Mouse (Mus musculus) urinary bladder, adult 18-20 months (tissue): Measurements from ENCODE around the gene Gm1043.
A peak's percentile ranks its signal among the peaks of the same experiment; 100 is the strongest.

Experiments used
- DNase-seq, 2 experiments: peaks; one replicate each; pipeline ENCODE4 v3.0.0; 2022; ENCODE audit warnings: low spot score in 2 of 2, mixed read lengths in 2 of 2

The Gm1043 gene

DNA sequence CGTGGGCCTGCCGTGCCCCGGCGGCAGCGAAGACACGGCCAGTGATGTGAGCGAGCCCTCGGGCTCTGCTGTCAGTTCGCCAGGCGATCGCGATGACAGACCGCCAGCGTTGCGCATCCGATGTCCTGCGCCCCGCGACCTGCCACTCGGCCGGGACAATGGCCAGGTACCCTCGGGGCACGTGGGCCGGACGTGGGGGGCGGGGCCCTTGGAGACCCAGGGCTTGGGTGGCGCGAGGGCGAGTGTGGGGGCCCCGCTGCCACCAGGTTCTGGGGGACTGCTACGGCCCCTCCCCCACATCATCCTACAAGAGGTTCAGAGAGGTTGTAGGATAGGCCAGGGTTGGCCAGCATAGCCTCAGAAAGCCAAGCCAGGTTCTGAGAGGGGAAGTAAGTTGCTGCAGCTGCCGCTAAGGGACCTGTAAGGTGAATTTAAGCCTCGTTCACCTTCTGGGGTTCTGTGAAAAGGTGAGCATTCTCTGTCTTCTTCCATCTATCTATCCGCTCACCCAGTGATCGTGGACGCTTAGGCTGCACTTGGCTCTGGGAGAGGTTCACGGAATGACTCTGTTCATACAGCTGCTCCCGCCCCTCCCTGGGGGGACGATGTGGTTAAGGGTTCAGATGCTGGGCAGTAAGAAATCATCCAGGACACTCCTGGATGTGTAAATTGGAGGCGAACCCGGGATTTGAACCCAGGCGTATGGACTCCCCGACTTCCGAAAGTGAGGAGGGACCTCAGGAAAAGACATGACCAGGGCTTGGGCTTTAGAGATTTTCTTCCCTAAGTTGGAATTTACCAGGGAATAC is 157.4 kb downstream of the Gm1043 start:
- no peak for DNase-seq

DNA sequence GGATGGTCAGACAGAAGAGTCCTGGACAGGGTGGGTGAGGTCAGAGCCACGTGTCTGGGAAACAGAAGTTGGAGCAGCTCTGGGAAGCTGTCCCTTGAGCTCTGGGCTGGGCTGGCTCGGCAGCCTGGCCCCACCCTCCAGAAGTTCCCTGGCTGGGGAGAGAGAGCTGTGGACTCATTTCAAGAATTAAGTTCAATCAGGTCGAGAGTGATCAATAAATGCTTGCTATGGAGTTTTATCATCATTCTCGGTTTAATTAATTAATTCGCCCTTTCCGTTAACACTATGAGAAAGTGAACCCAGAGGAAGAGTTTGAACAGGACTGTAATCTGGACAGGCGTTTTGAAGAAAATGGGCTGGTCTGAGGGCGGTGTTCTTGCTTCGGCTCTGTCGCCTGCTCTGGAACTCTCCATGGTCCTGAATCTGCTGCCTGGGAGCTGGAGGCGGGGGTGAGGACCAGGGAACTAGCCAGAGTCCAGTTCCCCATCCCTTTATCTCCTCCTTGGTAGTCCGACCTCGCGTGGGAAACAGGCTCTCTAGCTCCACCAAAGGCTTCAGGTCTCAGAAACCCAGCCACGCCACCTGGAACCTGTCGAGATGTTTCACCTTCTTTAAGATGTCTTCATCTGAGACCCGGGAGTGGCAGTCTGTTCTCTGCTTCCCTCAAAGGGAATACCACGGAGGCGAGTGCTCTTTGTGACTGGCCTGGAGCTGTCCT is 158.2 kb downstream of the Gm1043 start:
- DNase-seq, result peak; percentile 19 to 41

DNA sequence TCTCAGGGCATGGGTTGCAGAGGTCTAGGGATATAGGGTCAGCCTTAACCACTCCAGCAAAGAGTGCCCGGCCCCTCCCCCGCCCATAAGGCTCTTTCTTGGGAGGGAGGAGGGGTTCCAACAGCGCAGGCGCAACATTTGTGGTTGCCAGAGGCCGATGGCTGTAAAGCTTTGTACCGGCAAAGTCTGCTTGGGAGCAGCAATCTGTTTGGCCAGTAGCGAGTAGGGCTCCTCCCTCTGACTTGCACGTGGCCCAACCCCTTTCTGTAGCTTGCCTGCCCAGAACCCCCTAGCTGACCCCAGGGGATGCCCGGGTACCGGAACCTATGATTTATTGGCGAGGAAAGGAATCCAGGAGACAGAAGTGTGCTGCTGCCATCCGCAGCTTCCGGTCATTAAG is 159.0 kb downstream of the Gm1043 start:
- no peak for DNase-seq

DNA sequence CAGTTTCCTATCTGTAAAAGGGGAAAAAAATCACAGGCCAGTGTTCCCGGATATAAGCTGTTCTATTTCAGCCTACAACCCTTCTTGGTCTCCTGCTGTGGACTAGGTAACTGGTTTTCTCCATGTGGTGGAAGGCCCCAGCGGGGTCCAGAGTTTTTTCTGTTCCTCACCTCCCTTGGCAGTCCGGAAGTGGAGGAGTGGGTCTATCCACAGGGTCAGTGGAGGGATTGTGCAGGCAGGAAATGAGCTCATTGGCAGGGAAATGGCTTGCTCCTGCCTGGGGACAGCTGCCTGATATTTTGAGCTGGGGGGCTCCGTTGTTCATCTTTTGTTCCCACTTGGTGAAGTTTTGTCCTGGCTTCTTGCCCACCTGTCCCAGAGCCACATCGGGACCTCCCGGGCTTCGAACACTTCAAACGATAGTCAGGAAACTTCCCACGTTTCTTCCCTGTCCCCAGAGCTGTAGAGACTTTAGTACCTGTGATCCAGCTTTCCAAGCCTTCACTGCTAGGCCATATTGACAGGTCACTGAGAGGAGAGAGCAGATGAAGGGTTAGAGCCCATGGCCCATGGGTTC is 159.6 kb downstream of the Gm1043 start:
- no peak for DNase-seq

DNA sequence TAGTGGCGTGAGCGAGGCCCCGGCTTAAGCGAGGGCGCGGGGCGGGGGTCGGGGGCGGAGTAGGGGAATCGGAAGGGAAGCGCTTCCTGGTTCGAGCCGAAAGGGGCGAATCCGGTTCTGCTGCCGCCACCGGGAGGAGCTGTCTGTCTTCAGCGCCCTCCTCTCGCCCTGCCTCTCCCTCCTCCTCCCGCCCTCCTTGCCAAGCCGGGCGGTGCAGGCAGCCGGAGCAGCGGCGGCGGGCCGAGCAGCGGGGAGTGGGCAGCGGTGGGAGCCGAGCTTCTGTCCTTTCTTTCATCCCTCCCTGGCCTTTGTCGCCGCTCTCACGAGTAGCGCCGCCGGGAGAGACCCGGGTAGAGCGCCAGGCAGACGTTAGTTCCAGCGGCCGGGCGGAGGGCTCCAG is 160.5 kb downstream of the Gm1043 start:
- no peak for DNase-seq

DNA sequence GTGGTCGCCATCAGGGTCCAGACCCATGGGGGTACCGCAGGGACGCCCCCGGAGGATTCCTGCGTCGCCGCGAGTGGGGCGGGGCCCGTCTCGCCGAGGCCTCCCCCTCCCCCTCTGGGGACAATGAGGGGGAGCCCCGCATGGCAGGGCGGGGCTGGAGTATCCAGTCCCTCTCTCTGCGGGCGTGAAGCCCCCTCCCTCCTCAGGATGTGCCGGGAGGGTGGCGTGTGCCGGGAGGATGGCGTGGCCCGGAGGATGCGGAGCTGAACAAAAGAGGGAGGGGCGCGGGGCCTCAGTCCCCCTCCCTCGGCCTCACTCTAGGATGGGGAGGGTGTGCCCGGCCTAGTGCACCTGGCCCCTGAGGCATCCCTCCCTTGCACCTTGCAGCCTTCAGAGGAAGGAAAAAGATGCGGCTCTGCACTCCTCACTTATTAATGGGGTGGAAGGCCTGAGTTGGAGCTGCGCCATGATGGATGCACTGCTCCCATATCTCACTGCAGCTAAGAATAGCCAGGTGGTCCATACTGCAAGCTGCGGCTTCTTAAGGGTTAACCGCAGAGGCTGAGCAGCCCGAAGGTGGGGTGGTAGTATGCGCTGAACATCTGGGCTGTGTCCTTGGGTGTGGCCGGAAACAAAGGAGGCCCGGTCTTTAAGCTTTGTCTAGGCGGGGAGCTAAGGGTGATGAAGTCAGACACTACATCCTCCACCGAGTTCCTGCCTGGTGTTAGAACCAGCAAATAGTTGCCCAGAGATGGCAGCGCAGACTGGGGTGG is 161.2 kb downstream of the Gm1043 start:
- no peak for DNase-seq

DNA sequence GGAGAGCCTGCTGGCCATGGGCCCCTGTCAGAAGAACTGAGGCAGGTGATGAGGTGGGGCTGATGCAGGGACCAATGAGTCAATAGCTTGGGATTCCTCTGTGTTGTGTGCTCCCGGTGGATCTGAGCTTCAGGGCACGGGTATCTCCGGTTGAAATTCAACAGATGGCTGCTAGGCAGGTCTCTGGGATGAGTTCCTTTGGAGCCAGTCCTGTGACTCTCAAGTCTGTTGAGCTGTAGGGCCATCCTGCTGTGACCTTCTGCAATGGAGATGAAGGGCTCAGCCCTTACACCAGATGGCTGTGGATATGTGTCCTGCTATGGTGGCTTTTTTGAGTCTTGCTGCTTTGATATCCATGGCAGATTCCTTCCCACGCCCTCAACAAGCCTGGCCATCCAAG is 162.3 kb downstream of the Gm1043 start:
- DNase-seq, result no peak

DNA sequence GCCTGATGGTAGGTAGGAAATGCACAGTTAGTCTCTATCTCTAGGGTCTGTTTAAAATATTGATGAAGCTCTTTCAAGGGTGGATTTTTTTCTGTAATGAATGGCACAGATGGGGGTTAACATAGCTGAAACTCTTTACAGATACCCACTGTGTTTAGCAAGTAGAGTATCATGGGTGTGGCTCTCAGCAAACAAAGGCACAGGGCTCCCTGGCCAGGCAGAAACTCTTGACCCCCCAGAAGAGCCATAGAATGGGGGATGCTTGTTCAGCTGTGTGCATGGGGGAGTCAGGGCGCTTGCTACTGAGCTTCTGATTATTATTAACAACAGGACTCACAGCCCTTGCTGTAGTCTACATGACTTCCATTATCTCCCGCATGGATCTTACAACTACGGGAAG is 163.7 kb downstream of the Gm1043 start:
- DNase-seq, result no peak

DNA sequence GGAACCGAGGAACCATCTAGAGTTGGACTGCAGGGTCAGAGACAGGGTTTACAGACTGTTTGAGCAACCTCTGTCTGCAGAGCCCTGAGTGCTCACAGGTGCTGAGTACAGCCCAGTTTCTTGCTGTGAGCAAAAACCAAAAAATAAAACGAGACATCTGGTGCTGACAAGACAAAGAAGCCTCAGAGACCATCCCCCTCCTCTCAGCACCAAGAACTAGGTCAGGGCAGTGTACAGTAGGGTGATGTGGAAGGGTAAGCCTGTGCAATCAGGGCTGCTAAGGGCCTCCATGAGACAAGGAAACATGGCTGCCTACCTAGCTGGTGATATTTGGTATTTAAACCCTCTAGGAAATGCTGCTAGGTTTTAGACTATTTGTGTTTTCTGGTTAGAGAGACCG is 166.4 kb downstream of the Gm1043 start:
- DNase-seq, result no peak

DNA sequence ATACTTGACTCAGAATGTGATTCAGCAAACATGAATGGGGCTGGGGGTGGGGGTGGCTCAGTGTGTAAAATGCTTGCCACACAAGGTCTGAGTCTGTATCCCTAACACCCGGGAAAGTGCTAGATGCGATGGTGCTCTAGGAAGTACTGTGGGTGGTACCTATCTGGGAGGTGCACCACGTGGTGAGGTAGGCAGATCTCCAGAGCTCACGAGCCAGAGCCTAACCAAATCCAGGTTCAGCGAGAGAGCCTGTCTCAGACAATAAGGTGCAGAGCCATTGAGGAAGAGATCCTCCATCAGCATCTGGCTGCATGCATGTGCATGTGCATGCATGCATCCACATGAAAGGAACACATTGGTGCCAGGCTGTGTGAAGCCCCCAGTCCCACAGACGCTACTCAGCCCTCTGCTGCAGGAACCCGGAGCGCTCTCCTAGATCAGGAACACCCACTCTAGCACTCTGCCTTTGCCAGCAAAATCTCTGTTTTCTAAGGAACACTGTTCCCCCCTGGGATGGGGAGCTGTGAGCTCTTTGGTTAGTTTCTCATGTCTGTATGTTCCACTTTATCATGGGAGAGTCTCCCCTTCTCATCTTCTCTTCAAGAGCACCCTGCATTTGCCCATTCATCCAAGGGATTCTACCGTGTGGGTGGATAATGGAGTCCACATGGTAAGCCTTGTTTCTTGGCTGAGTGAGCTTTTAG is 167.1 kb downstream of the Gm1043 start:
- no peak for DNase-seq

DNA sequence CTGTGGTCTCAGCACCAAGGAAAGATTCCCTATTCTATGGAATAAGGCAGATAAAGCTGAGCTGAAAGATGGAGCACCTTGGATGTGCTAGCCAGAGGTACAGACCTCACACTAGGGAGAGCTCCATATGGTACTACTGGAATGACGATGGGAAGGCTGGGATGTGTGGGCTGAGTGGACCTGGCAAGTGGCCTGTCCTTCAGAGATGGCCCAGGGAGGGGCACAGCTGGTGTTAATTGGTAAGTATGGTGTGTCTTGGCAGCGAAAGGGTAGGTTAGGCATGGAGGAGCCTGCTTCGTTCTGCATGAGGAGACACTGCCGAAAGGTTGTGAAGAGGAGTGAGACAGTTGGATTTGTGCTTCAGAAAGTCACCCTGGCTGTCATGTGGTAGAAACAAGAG is 169.4 kb downstream of the Gm1043 start:
- no peak for DNase-seq

DNA sequence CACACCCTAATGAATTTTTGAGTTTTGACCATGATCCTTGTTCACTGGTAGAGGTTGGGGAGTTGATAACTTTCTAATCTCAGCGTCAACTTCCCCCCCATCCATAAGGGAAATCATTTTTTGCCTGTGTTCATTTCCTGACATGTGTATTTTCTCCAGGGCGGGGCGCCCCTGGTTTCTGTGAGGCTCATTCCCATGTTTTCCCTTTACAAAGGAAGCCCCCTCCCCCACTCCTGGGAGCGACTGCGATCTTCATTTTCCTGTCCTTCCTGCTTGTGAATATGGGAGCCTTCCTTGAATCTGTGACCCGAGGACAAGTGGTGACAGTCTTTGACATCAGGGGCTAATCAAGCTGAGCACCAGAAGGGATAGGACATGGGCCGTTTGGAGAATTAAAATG is 171.7 kb downstream of the Gm1043 start:
- no peak for DNase-seq

DNA sequence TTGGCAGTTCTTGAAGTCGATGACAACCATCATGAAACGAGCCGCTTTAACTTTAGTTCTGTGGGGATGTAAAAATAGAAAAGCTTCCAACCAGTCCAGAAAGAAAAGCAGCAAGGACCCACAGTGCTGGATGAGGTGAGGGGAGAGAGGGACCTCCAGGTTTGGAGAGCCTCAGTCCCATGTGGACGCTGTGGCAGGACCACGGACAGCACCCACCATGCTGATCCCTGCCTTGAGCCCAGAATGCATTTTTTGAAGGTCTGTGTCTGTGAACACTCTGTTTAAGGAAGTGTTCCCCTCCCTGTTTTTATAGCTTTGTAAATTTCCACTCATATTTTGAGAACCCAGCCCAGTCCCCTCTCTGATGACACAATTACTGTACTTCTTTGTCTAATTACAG is 172.1 kb downstream of the Gm1043 start:
- no peak for DNase-seq

DNA sequence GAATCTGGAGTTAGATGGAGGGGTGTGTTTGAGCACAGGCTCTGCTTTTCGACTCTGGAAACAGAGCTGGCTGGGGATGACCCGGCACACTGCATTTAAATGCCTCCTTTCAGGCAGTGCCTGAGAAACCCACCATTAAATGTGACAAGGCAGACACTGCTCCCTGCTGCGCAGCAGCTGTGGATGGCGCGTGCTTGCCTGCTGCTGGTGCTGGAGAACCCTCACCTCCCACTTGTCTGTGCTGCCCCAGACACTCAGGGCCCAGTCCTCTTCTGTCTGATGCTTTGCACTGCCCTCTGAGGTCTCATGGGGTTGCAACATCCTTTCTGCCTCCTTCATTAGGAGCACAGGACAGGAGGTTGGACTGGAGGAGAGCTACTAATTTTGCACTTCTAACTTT is 176.6 kb downstream of the Gm1043 start:
- DNase-seq, result no peak

DNA sequence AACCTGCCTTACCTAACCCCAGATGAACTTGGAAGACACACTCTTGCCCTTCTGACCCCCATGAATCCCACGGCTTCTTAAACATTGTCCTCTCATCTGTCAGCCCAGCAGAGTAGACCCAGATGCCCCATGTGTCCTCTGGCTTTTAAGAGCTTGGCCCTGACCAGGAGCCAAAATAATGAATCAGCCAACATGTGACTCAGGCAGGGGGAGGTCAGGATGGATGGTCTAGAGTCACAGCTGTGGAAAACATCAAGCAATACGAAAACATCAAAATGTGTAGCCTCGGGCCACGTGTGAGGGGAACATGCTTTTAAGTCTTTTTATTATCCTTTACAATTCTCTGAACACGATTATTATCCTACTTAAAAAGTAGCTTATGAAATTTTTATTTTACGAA is 178.6 kb downstream of the Gm1043 start:
- no peak for DNase-seq
